Mouse (Mus musculus): Measurements from ENCODE around the gene Hspe1.
A peak's percentile ranks its signal among the peaks of the same experiment; 100 is the strongest.

DNA sequence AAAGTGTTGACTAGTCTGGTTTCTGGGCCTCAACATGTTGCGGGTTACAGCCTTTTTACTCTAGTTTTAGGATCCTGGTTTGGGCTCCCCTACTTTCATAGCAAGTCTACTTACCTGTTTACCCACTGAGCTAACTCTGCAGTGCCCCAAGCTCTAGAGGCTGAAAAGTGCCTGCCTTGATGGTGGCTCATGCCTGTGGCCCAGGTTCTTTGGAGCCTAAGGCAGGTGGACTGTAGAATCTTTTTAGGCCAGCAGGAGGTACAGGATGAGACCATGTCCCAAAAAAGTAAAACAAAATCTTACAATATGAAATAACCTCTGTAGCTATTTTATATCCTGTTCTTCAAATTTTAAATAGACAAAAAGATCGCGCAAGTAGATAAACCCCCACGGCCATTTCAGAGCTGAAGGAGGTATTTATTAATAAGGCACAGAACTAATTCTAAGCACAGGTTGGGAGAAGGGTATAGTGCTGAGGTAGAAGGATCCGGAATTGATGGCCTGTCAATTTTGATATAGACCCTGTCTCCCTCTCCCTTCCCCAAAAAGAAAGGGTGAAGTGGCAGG is 1.6 kb downstream of the Hspe1 start:
- TF ChIP-seq CTCF (IDR thresholded peaks at IDR 0.05; ENCODE audit: low read depth) (0 out of 2 replicates have a peak, but pooled peaks have one; percentile 11), EP300 (IDR thresholded peaks at IDR 0.05; ENCODE audit: low read depth) (no peak)

Data from liver, embryonic 14.5 days (tissue).